Mouse (Mus musculus) embryonic fibroblast, embryonic 13.5 days (primary cell): ENCODE measurements around the gene Myt1l. TPM values are rescaled to one million over a fixed set of nuclear protein-coding genes. Genes with fewer than 3 reads are reported as not detected.

Experiments used
- H3K27ac ChIP-seq: 2 replicates; pipeline ENCODE4 v1.5.1; 2012; ENCODE audit warnings: low read length, control low read depth, inconsistent platforms; ENCODE audit not compliant: insufficient read depth
- H3K4me1 ChIP-seq: 2 replicates; pipeline ENCODE4 v1.6.1; 2011; ENCODE audit warnings: low read length; ENCODE audit not compliant: control insufficient read depth, insufficient read depth
- H3K4me3 ChIP-seq: 2 replicates; pipeline ENCODE4 v1.5.1; 2011; ENCODE audit warnings: mild to moderate bottlenecking, control low read depth, low read length; ENCODE audit not compliant: insufficient read depth
- CTCF ChIP-seq: IDR thresholded peaks from 2 replicates; pipeline ENCODE4 v1.5.1; 2011; ENCODE audit warnings: mild to moderate bottlenecking, control low read depth, low read length, moderate library complexity, borderline replicate concordance; ENCODE audit not compliant: insufficient read depth
- POLR2A ChIP-seq: IDR thresholded peaks from 2 replicates; pipeline ENCODE4 v1.6.1; 2011; ENCODE audit warnings: low read depth, mild to moderate bottlenecking, control low read depth, low read length, moderate library complexity
- polyA plus RNA-seq: library from polyadenylated mRNA; stranded (reverse); fragments of >200 nt; gene quantifications from 2 replicates; pipeline ENCODE4 v1.2.4, GENCODE M21; 2011; ENCODE audit warnings: low read depth; ENCODE audit not compliant: missing spikeins, insufficient read length

Gene Myt1l
- polyA plus RNA-seq, 1 experiment = not detected

- Histone ChIP-seq H3K27ac (no peak overlapping the region), H3K4me1 (peaks cover 18% of the 10 kb centered on the region), H3K4me3 (no peak overlapping the region)
- TF ChIP-seq CTCF (no peak), POLR2A (no peak)
Measured at GRCm38 (mm10) chr12:29965016-29965415, 436.8 kb downstream of the Myt1l start.

- H3K4me3 ChIP-seq = no peak overlapping the region
- TF ChIP-seq POLR2A (no peak), CTCF (no peak)
- no peak overlapping the region for H3K27ac ChIP-seq
- H3K4me1 ChIP-seq = peaks cover 2% of the 10 kb centered on the region; the same call in 1 of the 2 replicates
Measured at GRCm38 (mm10) chr12:29971795-29972464, 443.7 kb downstream of the Myt1l start.

- H3K27ac ChIP-seq = no peak overlapping the region
- no peak overlapping the region for H3K4me3 ChIP-seq
- peaks cover 2% of the 10 kb centered on the region; the same call in 1 of the 2 replicates for H3K4me1 ChIP-seq
- TF ChIP-seq POLR2A (no peak), CTCF (no peak)
Measured at GRCm38 (mm10) chr12:29972533-29972932, 444.3 kb downstream of the Myt1l start.
